Mouse (Mus musculus) limb, embryonic 15.5 days (tissue): ENCODE data around the gene Mtus2. TPM values are rescaled to one million over a fixed set of nuclear protein-coding genes. Genes with fewer than 3 reads are reported as not detected.
"Not testable (repeated sequence)": the region's sequence is repeated elsewhere in the genome, so short reads cannot be mapped to it uniquely, and the experiment has no call there.

Experiments
- ATAC-seq: fragments of 200-750 bp; cut with Nextera tagmentation; 2 replicates; pipeline ENCODE4 v1.8.0; 2017; ENCODE audit warnings: low read depth, moderate TSS enrichment; ENCODE audit not compliant: insufficient number of reproducible peaks, low FRiP score, low TSS enrichment
- H3K27ac ChIP-seq: fragments of 300-500 bp; sonication (generic); 2 replicates; pipeline ENCODE4 v1.5.1; 2015; ENCODE audit warnings: moderate library complexity, mild to moderate bottlenecking, inconsistent platforms
- H3K27me3 ChIP-seq: fragments of 300-500 bp; sonication (generic); 2 replicates; pipeline ENCODE4 v1.6.1; 2015; ENCODE audit warnings: inconsistent platforms
- H3K36me3 ChIP-seq: fragments of 300-500 bp; sonication (generic); 2 replicates; pipeline ENCODE4 v1.6.1; 2015; ENCODE audit warnings: inconsistent platforms
- H3K4me1 ChIP-seq: fragments of 300-500 bp; sonication (generic); 2 replicates; pipeline ENCODE4 v1.6.1; 2015; ENCODE audit warnings: inconsistent platforms
- H3K4me2 ChIP-seq: fragments of 300-500 bp; sonication (generic); 2 replicates; pipeline ENCODE4 v1.6.1; 2015; ENCODE audit warnings: mild to moderate bottlenecking, inconsistent platforms
- H3K4me3 ChIP-seq: fragments of 300-500 bp; sonication (generic); 2 replicates; pipeline ENCODE4 v1.5.1; 2015; ENCODE audit warnings: mild to moderate bottlenecking, inconsistent platforms
- H3K9ac ChIP-seq: fragments of 300-500 bp; sonication (generic); 2 replicates; pipeline ENCODE4 v1.6.1; 2015; ENCODE audit warnings: inconsistent platforms
- H3K9me3 ChIP-seq: fragments of 300-500 bp; sonication (generic); 2 replicates; pipeline ENCODE4 v1.6.1; 2016; ENCODE audit warnings: inconsistent platforms
- WGBS: fragments of 180-500 bp; shearing (Covaris S2); methylation state at CpG from one replicate; pipeline ENCODE4 v1.1.7; 2015; 5-methylcytosine and 5-hydroxymethylcytosine counted together
- polyA plus RNA-seq: library from polyadenylated mRNA; unstranded; fragments of >200 nt; fragmentation: Nextera tagmentation; extraction: Ambion mirVana; gene quantifications from 2 replicates; pipeline ENCODE4 v1.2.1, GENCODE M21; 2015

Gene Mtus2
- polyA plus RNA-seq, 1 experiment from 2014 or later = 6.0 TPM

DNA sequence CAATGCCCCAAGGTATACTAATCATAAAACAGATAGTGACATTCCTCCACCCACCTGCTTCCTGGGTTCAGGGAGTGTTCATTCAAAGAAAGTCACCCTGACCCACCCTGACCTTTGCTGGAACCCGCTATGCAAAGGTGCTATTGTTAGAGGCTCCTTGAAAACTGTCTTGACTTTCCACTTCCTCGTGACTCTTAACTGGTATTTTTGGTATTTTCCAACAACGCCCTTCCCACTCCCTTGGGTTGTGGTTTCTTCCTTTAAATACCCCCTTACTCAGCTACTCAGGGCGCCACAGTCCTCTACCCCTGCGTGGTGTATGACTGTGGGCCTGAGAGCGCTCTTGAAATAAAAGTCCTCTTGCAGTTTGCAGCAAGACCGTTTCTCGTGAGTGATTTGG lies 219.4 kb downstream of the Mtus2 start:
- H3K9me3 ChIP-seq, H3K4me2 ChIP-seq: not testable (repeated sequence)
- WGBS = 84% methylated on average over 8 of the region's 8 CpGs

GRCm38 (mm10) chr5:148179231-148179630 lies 222.1 kb downstream of the Mtus2 start:
- peaks cover 2% of the 10 kb centered on the region; the same call in 1 of the 2 replicates for H3K4me1 ChIP-seq
- H3K27ac ChIP-seq = no peak overlapping the region
- no peaks in the 10 kb centered on the region for H3K9me3 ChIP-seq
- H3K9ac ChIP-seq = no peak overlapping the region
- H3K27me3 ChIP-seq = no peaks in the 10 kb centered on the region
- 73% methylated on average over 7 of the region's 7 CpGs for WGBS
- H3K4me2 ChIP-seq = no peak overlapping the region
- H3K4me3 ChIP-seq = no peak overlapping the region
- ATAC-seq = no peak
- H3K36me3 ChIP-seq = no peaks in the 10 kb centered on the region

More for the DNA sequence above, 219.4 kb downstream of the Mtus2 start:
- not testable (repeated sequence) for H3K4me3 ChIP-seq, H3K27me3 ChIP-seq, H3K4me1 ChIP-seq, ATAC-seq, H3K27ac ChIP-seq, H3K36me3 ChIP-seq, H3K9ac ChIP-seq

DNA sequence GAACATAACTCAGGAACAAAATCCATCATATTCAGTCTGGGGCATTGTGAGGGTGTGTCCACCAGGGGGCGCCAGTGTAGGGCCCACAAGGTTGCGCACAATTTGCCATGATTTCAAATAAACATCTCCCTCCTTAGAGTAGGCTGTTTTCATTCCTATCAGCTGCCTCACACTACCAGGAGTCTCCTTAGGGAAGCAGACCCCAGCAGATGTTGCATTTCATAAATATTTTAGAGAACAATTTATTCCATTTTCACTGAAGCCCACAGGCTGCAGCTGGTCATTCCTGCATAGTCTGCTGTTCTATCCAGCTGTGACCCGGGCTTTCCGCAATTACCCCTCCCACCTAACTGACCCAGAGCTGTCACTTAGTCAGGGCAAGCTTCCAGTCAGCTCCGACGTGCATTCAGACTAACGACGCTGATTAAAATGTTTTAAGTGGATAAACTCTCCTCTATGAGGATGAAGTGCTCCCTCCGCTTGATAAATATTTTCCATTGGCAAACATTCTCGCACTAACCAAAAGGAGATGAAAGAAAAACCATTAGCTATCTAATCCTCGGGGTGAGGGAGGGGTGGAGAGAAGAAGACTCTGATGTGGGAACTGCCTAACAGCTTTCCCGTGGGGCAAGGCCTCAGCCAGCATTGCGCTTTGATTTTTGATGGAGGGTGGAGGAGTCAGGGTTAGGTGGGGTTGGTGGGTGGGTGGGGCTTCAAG lies 223.6 kb downstream of the Mtus2 start:
- Histone ChIP-seq H3K9ac (no peak overlapping the region), H3K36me3 (no peaks in the 10 kb centered on the region), H3K9me3 (no peaks in the 10 kb centered on the region), H3K27me3 (no peaks in the 10 kb centered on the region), H3K27ac (no peak overlapping the region), H3K4me2 (no peak overlapping the region), H3K4me3 (no peak overlapping the region), H3K4me1 (peaks cover 2% of the 10 kb centered on the region; the same call in 1 of the 2 replicates)
- WGBS = 14% methylated on average over 13 of the region's 13 CpGs
- ATAC-seq = 0 out of 2 replicates have a peak, but pooled peaks have one; percentile 27

DNA sequence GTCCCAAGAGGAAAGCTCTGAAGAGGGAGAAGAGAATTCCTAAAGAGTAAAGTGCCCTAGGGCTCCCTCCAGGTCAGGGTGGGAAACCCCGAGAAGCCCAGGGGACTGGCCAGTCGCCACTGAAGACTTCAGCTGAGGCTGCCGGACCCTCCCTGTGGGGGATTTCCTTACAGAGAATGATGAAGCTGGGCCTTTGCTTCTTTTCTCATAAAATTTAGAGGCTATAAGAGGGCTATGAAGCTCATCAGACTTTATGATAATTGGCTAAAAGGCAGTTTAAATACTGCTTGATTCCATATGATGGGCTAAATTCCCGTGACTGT lies 224.1 kb downstream of the Mtus2 start:
- Histone ChIP-seq H3K9me3 (no peaks in the 10 kb centered on the region), H3K36me3 (no peaks in the 10 kb centered on the region), H3K27ac (no peak overlapping the region), H3K4me1 (peaks cover 2% of the 10 kb centered on the region; the same call in 1 of the 2 replicates), H3K4me2 (no peak overlapping the region), H3K27me3 (no peaks in the 10 kb centered on the region), H3K9ac (no peak overlapping the region), H3K4me3 (no peak overlapping the region)
- ATAC-seq = no peak
- WGBS = 29% methylated on average over 4 of the region's 4 CpGs

DNA sequence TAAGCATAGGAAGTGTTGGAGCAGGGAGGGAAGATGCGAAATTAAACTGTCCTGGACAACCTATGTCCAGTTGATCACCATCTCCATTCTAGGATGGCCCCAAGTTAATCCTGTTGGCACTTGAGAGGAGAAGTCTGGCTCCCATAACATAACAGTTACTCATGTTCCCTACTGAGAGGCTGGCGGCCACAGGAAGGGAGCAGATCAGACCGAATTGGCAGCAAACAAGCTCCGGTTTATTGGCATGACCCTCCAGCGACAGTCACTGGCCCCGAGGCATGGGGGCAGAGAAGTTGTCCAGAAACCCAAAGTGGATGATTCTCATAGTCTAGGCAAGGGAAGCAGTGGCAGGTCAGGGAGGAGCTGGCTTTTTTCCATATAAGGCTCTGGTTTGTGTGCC lies 224.8 kb downstream of the Mtus2 start:
- H3K9me3 ChIP-seq = no peaks in the 10 kb centered on the region
- no peak for ATAC-seq
- WGBS = 46% methylated on average over 6 of the region's 6 CpGs
- H3K4me3 ChIP-seq = no peak overlapping the region
- H3K36me3 ChIP-seq = no peaks in the 10 kb centered on the region
- no peaks in the 10 kb centered on the region for H3K27me3 ChIP-seq
- H3K4me1 ChIP-seq = peaks cover 2% of the 10 kb centered on the region; the same call in 1 of the 2 replicates
- no peak overlapping the region for H3K27ac ChIP-seq
- H3K9ac ChIP-seq = no peak overlapping the region
- no peak overlapping the region for H3K4me2 ChIP-seq

- H3K4me3 ChIP-seq = no peak overlapping the region
- no peak overlapping the region for H3K4me2 ChIP-seq
- WGBS = 63% methylated on average over 1 of the region's 1 CpGs
These were observed 228.8 kb downstream of the Mtus2 start for GRCm38 (mm10) chr5:148185898-148186297.

GRCm38 (mm10) chr5:148191416-148191815 lies 234.3 kb downstream of the Mtus2 start:
- Histone ChIP-seq H3K4me3 (no peak overlapping the region), H3K4me1 (no peaks in the 10 kb centered on the region), H3K36me3 (no peaks in the 10 kb centered on the region), H3K9ac (no peak overlapping the region), H3K27ac (no peak overlapping the region), H3K27me3 (no peaks in the 10 kb centered on the region), H3K4me2 (no peak overlapping the region), H3K9me3 (no peaks in the 10 kb centered on the region)
- 28% methylated on average over 4 of the region's 4 CpGs for WGBS
- no peak for ATAC-seq

More at GRCm38 (mm10) chr5:148185898-148186297, 228.8 kb downstream of the Mtus2 start:
- Histone ChIP-seq H3K27me3 (no peaks in the 10 kb centered on the region), H3K4me1 (peaks cover 2% of the 10 kb centered on the region; the same call in 1 of the 2 replicates), H3K9ac (no peak overlapping the region), H3K36me3 (no peaks in the 10 kb centered on the region), H3K9me3 (no peaks in the 10 kb centered on the region), H3K27ac (no peak overlapping the region)
- ATAC-seq = no peak

DNA sequence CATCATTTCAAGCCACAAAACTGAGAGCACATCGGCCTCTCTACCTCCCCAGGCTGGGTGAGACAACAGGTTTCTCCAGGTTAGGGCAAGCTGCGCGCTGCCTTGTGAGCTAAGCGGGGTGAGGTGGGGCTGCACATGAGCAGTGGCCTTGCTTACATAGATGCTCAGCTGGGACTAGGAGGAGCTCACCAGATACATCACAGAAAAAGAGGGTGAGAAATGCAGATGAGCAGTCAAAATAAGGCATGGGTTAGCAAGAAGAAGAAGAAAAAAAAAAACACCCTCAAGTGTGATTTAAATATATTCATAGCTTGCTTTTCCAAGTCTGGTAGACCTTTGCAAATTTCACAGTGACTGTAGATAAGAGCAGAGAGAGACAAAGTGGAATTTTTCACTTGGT lies 254.7 kb downstream of the Mtus2 start:
- no peak for ATAC-seq
- H3K36me3 ChIP-seq = no peaks in the 10 kb centered on the region
- H3K9me3 ChIP-seq = no peaks in the 10 kb centered on the region
- H3K27ac ChIP-seq = no peak overlapping the region
- no peak overlapping the region for H3K4me3 ChIP-seq
- H3K4me1 ChIP-seq = no peaks in the 10 kb centered on the region; the same call in 1 of the 2 replicates
- WGBS = 88% methylated on average over 4 of the region's 4 CpGs
- no peak overlapping the region for H3K4me2 ChIP-seq
- H3K9ac ChIP-seq = no peak overlapping the region
- H3K27me3 ChIP-seq = no peaks in the 10 kb centered on the region

DNA sequence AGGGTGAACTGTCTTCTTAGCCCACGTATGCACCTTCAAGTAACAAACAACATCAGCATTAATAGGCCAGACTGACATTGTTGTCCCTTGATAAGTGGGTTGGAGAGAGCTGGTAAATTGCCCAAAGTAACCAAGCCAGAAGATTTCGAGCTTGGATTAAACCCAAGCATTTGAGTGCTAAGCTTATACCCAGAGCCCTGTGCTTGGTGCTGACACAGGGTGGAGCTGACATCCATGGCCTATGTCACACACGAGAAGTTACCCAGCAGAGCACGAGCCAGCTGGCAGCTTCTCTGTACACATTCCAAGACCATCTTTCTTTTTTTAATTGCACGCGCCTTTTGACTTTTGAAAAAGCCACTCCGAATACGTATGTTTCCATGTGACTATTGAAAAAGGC lies 259.7 kb downstream of the Mtus2 start:
- Histone ChIP-seq H3K27ac (no peak overlapping the region), H3K9ac (no peak overlapping the region), H3K4me1 (no peaks in the 10 kb centered on the region; the same call in 1 of the 2 replicates), H3K9me3 (no peaks in the 10 kb centered on the region), H3K4me2 (no peak overlapping the region), H3K27me3 (no peaks in the 10 kb centered on the region), H3K4me3 (no peak overlapping the region), H3K36me3 (no peaks in the 10 kb centered on the region)
- no peak for ATAC-seq
- 76% methylated on average over 8 of the region's 8 CpGs for WGBS

GRCm38 (mm10) chr5:148222898-148223297 lies 265.8 kb downstream of the Mtus2 start:
- H3K9ac ChIP-seq = no peak overlapping the region
- H3K36me3 ChIP-seq = no peaks in the 10 kb centered on the region
- H3K27me3 ChIP-seq = no peaks in the 10 kb centered on the region
- 88% methylated on average over 5 of the region's 5 CpGs for WGBS
- no peak overlapping the region for H3K4me2 ChIP-seq
- no peak for ATAC-seq
- no peak overlapping the region for H3K4me3 ChIP-seq
- no peaks in the 10 kb centered on the region for H3K4me1 ChIP-seq
- H3K27ac ChIP-seq = no peak overlapping the region
- no peaks in the 10 kb centered on the region for H3K9me3 ChIP-seq

GRCm38 (mm10) chr5:148224004-148224403 lies 266.9 kb downstream of the Mtus2 start:
- H3K9me3 ChIP-seq = no peaks in the 10 kb centered on the region
- no peak for ATAC-seq
- WGBS = 87% methylated on average over 16 of the region's 16 CpGs

DNA sequence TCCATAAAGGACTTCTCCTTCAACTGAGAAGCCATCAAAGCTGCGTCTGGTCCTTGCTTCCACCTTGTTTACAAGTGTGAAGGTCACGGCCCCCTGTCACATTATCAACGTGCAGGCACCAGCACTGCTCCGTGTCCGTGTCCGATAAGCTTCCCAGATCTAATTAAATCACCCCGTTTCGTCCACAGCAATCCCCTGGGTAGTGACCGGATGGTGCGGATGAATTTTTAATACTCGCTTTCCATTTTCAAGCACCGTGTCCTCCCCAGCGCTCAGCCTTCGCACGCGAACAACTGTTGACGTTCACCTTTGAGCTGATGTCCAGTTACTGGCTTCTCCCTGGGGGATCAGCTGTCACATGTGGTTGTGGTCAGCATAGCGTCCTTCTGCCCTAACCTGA lies 276.6 kb downstream of the Mtus2 start:
- no peaks in the 10 kb centered on the region for H3K36me3 ChIP-seq
- H3K4me3 ChIP-seq = no peak overlapping the region
- H3K27me3 ChIP-seq = peaks cover 5% of the 10 kb centered on the region; the same call in 1 of the 2 replicates
- 80% methylated on average over 18 of the region's 18 CpGs for WGBS
- no peak overlapping the region for H3K27ac ChIP-seq
- H3K9me3 ChIP-seq = no peaks in the 10 kb centered on the region
- no peaks in the 10 kb centered on the region for H3K4me1 ChIP-seq
- no peak overlapping the region for H3K4me2 ChIP-seq
- ATAC-seq = no peak
- H3K9ac ChIP-seq = no peak overlapping the region

More at GRCm38 (mm10) chr5:148224004-148224403, 266.9 kb downstream of the Mtus2 start:
- Histone ChIP-seq H3K9ac (no peak overlapping the region), H3K4me1 (no peaks in the 10 kb centered on the region), H3K4me3 (no peak overlapping the region), H3K4me2 (no peak overlapping the region), H3K27me3 (no peaks in the 10 kb centered on the region), H3K27ac (no peak overlapping the region), H3K36me3 (no peaks in the 10 kb centered on the region)
